Mouse (Mus musculus): ENCODE measurements at regions not wholly inside any gene's neighbourhood (a gene's known extent, or its start where the extent isn't known, plus 50 kb on each side); places are given as distances from the start of the nearest gene placed in this dataset.

DNA sequence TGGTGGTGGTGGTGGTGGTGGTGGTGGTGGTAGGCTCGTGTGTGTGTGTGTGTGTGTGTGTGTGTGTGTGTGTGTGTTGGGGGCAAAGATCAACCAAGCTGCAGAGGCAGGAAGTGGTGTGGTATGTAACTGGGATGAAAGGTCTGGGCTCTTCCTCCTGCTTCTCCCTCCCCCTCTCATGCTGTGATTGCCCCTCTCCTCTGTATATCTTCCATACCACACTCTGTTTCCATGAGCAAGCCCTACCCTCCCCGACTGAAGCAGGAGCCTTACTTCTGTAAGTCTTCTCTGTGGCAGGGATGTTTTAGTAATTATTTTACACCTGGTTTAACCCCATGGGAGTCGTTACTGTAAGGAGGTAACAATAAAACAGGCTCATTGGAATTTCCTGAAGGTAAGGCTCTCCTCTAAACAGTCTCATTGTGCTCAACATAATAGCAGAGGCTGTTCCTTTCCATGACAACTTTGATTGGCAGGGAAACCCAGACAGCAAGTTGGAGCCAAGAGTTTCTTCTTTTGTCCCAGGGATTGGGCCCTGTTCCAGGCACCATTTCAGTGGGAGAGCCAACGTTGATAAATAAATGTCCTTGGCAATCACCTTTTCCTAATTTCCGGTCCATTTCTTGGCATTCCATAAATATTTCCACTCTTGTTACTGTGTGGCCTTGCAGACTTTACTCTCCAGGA lies 90.2 kb upstream of the Auts2 start:
- DNase-seq = peak; percentile 13 to 43

DNA sequence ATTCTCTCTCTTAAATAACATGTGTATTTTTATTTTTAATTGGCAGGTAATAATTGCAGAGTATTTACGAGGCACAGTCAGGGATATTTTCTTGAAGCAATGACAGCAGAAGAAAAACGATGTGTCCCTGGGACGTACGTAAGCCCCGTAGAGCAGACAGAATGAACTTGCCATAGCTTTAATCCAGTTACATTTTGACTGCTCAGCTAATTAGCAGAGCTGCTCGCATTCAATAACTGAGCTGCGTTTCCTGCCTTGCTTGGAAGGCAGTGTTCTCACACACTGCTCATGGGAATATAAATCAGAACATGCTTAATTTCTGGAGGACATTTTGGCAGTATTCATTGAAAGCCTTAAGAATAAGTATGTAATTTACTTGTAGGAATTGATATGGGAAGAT lies 78.6 kb upstream of the Auts2 start:
- DNase-seq = no peak

- no peak for DNase-seq
These were observed 74.1 kb upstream of the Auts2 start for GRCm38 (mm10) chr5:132617241-132617640.

GRCm38 (mm10) chr5:132609251-132609650 lies 66.1 kb upstream of the Auts2 start:
- DNase-seq = no peak

DNA sequence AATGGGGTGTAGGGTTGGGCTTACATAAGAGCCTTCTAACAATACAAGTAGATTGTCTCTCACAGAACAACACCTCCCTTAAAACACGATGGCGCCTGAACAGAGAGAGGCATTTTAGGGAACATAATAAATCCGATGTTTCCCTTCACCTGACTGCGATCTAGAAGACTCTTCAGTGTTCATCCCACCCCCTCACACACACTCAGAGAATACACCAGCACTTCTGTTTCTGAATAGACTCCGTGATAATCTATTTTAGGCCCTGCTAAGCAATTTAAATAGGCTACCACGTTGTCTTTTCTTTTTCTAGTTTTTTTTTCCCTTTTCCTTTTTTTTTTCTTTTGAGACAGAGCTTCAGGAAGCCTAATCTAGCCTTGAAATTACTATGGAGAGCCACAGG lies 63.1 kb upstream of the Auts2 start:
- DNase-seq = no peak

DNA sequence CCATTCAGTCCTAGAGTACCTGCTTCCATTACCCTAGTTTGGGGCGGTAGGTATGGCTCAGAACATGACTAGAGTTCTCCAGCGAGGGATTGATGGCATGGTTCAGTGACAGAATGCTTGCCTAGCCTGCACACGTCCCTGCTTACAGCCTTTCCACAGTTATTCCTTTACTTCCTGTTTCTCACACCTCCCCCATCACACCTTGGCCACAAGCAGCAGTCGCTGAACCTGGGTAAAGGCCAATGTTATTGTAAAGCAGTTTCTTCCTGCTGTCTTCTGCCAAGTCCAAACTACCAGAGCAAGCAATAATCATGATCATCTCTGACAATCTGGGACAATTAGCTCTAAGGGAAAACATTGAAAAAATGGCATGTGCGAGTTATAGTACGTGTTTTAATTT lies 51.7 kb upstream of the Auts2 start:
- no peak for DNase-seq

All from kidney, postnatal 25 days (tissue).